Mouse (Mus musculus): ENCODE measurements around the gene Bzw2.

Bzw2 gene

GRCm38 (mm10) chr12:36134111-36134510 is 23.8 kb downstream of the Bzw2 start:
- no peak for DNase-seq

GRCm38 (mm10) chr12:36133547-36133946 is 24.3 kb downstream of the Bzw2 start:
- no peak for DNase-seq

GRCm38 (mm10) chr12:36132668-36133067 is 25.2 kb downstream of the Bzw2 start:
- no peak for DNase-seq

- DNase-seq = no peak
These were observed 25.6 kb downstream of the Bzw2 start for GRCm38 (mm10) chr12:36132254-36132653.

- no peak for DNase-seq
These were observed 28.1 kb downstream of the Bzw2 start for GRCm38 (mm10) chr12:36129826-36130225.

GRCm38 (mm10) chr12:36126049-36126448 is 31.8 kb downstream of the Bzw2 start:
- no peak for DNase-seq

- DNase-seq = no peak
These were observed 38.6 kb downstream of the Bzw2 start for GRCm38 (mm10) chr12:36119244-36119643.

- no peak for DNase-seq
These were observed 40.7 kb downstream of the Bzw2 start for GRCm38 (mm10) chr12:36117161-36117560.

GRCm38 (mm10) chr12:36112081-36112480 is 45.8 kb downstream of the Bzw2 start:
- no peak for DNase-seq

GRCm38 (mm10) chr12:36111110-36111509 is 46.8 kb downstream of the Bzw2 start:
- no peak for DNase-seq

- no peak for DNase-seq
These were observed 47.4 kb downstream of the Bzw2 start for GRCm38 (mm10) chr12:36110457-36110856.

- no peak for DNase-seq
These were observed 49.4 kb downstream of the Bzw2 start for GRCm38 (mm10) chr12:36108442-36108841.

- DNase-seq = no peak
These were observed 54.3 kb downstream of the Bzw2 start for GRCm38 (mm10) chr12:36103592-36103910.

- no peak for DNase-seq
These were observed 54.9 kb downstream of the Bzw2 start for GRCm38 (mm10) chr12:36102733-36103591.

GRCm38 (mm10) chr12:36095371-36095880 is 62.5 kb downstream of the Bzw2 start:
- DNase-seq = no peak

GRCm38 (mm10) chr12:36093081-36093670 is 64.7 kb downstream of the Bzw2 start:
- no peak for DNase-seq

GRCm38 (mm10) chr12:36091964-36092363 is 65.9 kb downstream of the Bzw2 start:
- DNase-seq = no peak

GRCm38 (mm10) chr12:36089221-36089620 is 68.7 kb downstream of the Bzw2 start:
- DNase-seq = peak; percentile 28

GRCm38 (mm10) chr12:36088804-36089203 is 69.1 kb downstream of the Bzw2 start:
- DNase-seq = no peak

GRCm38 (mm10) chr12:36085380-36085779 is 72.5 kb downstream of the Bzw2 start:
- DNase-seq = no peak

- DNase-seq = no peak
These were observed 79.6 kb downstream of the Bzw2 start for GRCm38 (mm10) chr12:36078101-36078899.

- DNase-seq = no peak
These were observed 85.0 kb downstream of the Bzw2 start for GRCm38 (mm10) chr12:36072860-36073259.

- DNase-seq = no peak
These were observed 87.6 kb downstream of the Bzw2 start for GRCm38 (mm10) chr12:36070231-36070630.

- DNase-seq = no peak
These were observed 90.3 kb downstream of the Bzw2 start for GRCm38 (mm10) chr12:36067538-36067937.
